Mouse (Mus musculus) left cerebral cortex, adult 18-20 months (tissue): Measurements from ENCODE around the gene Adam1a. TPM values are rescaled to one million over a fixed set of nuclear protein-coding genes. Genes with fewer than 3 reads are reported as not detected.
"Not testable (repeated sequence)": the region's sequence is repeated elsewhere in the genome, so short reads cannot be mapped to it uniquely, and the experiment has no call there.

ENCODE experiments used
- DNase-seq, 2 experiments: peaks; one replicate each; pipeline ENCODE4 v3.0.0; 2021 to 2022; ENCODE audit warnings: low spot score in 2 of 2, mixed read lengths in 1 of 2
- total RNA-seq, 2 experiments: library from RNA; stranded (reverse); gene quantifications; 2 replicates each; pipeline ENCODE4 v1.2.3; 2021

Gene Adam1a
- total RNA-seq, 2 experiments from 2014 or later = 11.6 to 11.8 TPM

- DNase-seq = no peak
Observed at GRCm38 (mm10) chr5:121566035-121566681, 20.9 kb upstream of the Adam1a start.

GRCm38 (mm10) chr5:121564468-121564895, 19.2 kb upstream of the Adam1a start:
- peak; percentile 86 to 87 for DNase-seq

GRCm38 (mm10) chr5:121562436-121562835, 17.2 kb upstream of the Adam1a start:
- DNase-seq = no peak

- DNase-seq = no peak
Observed at GRCm38 (mm10) chr5:121549196-121549595, 3.9 kb upstream of the Adam1a start.

GRCm38 (mm10) chr5:121547084-121547483, 1.8 kb upstream of the Adam1a start:
- no peak for DNase-seq

- peak; percentile 27 to 35 for DNase-seq
Observed at GRCm38 (mm10) chr5:121546530-121546895, 1.2 kb upstream of the Adam1a start.

- DNase-seq = peak; percentile 96 to 98
Observed at GRCm38 (mm10) chr5:121545793-121546529, 679 bp upstream of the Adam1a start, which contains the start of gene Mapkapk5. TSS of gene Mapkapk5 (minus strand) at chr5:121545905.

- DNase-seq = no peak
Observed at GRCm38 (mm10) chr5:121543370-121543769, 1.9 kb downstream of the Adam1a start.

- no peak for DNase-seq
Observed at GRCm38 (mm10) chr5:121541235-121541634, 4.0 kb downstream of the Adam1a start.

GRCm38 (mm10) chr5:121540066-121540465, 5.2 kb downstream of the Adam1a start:
- no peak for DNase-seq

GRCm38 (mm10) chr5:121537588-121537987, 7.7 kb downstream of the Adam1a start:
- DNase-seq = no peak

GRCm38 (mm10) chr5:121536921-121537555, 8.2 kb downstream of the Adam1a start:
- DNase-seq = no peak

- DNase-seq = no peak
Observed at GRCm38 (mm10) chr5:121535116-121535515, 10.2 kb downstream of the Adam1a start.

GRCm38 (mm10) chr5:121534521-121534920, 10.8 kb downstream of the Adam1a start:
- DNase-seq = peak in 1 of 2 experiments; percentile 14

- DNase-seq = no peak
Observed at GRCm38 (mm10) chr5:121526961-121527360, 18.3 kb downstream of the Adam1a start.

- no peak for DNase-seq
Observed at GRCm38 (mm10) chr5:121526526-121526925, 18.8 kb downstream of the Adam1a start.

GRCm38 (mm10) chr5:121525774-121526450, 19.4 kb downstream of the Adam1a start:
- no peak for DNase-seq

- not testable (repeated sequence) for DNase-seq
Observed at GRCm38 (mm10) chr5:121519758-121520157, 25.5 kb downstream of the Adam1a start.

GRCm38 (mm10) chr5:121518983-121519382, 26.3 kb downstream of the Adam1a start:
- no peak for DNase-seq

- no peak for DNase-seq
Observed at GRCm38 (mm10) chr5:121510009-121510408, 35.3 kb downstream of the Adam1a start.

GRCm38 (mm10) chr5:121506846-121507245, 38.4 kb downstream of the Adam1a start:
- DNase-seq = no peak
